Mouse (Mus musculus) ovary, postnatal 36 days (tissue): ENCODE data around the gene Fst.

Experiments used
- DNase-seq: peaks from one replicate; pipeline ENCODE4 v3.0.0; 2022; ENCODE audit warnings: low spot score, mixed read lengths

Fst gene

GRCm38 (mm10) chr13:114412326-114412725, 46.4 kb downstream of the Fst start:
- no peak for DNase-seq

GRCm38 (mm10) chr13:114406866-114407265, 51.9 kb downstream of the Fst start:
- no peak for DNase-seq

- DNase-seq: no peak
Observed at GRCm38 (mm10) chr13:114406424-114406823, 52.3 kb downstream of the Fst start.

- no peak for DNase-seq
Observed at GRCm38 (mm10) chr13:114405100-114405715, 53.5 kb downstream of the Fst start.
